Mouse (Mus musculus): ENCODE results near the gene Olfr106-ps. TPM values are rescaled to one million over a fixed set of nuclear protein-coding genes. Genes with fewer than 3 reads are reported as not detected.

The Olfr106-ps gene
- not detected in 2 replicates for polyA plus RNA-seq (2012; rRNA removed)
- polyA plus RNA-seq (2014; fragmentation: Nextera tagmentation; extraction: Ambion mirVana) = not detected in 2 replicates

GRCm38 (mm10) chr17:37390093-37390492 is at the start of gene Olfr106-ps:
Gene Olfr106-ps (plus strand): TSS chr17:37390393.
- DNase-seq (ENCODE audit: low spot score) (no peak), ATAC-seq (ENCODE audit: low FRiP score, low read depth) (no peak)
- no peak within 1 kb of the TSS for H3K27ac ChIP-seq (replicated peaks; ENCODE audit: low read depth, low read length)
- WGBS = 78% methylated on average over 1 of the region's 1 CpGs
- H3K4me2 ChIP-seq (replicated peaks; ENCODE audit: low read depth, low read length, severe bottlenecking) = no peak within 1 kb of the TSS
- H3K36me3 ChIP-seq (ENCODE audit: control insufficient read depth, insufficient read depth, low read length) = no peaks in the 10 kb centered on the region
- H3K27me3 ChIP-seq (ENCODE audit: control insufficient read depth, insufficient read depth, low read length) = no peaks in the 10 kb centered on the region
- no peak within 1 kb of the TSS for H3K9ac ChIP-seq (ENCODE audit: low read depth, low read length, severe bottlenecking)
- no peaks in the 10 kb centered on the region for H3K4me1 ChIP-seq (ENCODE audit: control insufficient read depth, insufficient read depth, low read length)
- H3K4me3 ChIP-seq (replicated peaks; ENCODE audit: low read length) = no peak within 1 kb of the TSS
- no peaks in the 10 kb centered on the region for H3K9me3 ChIP-seq (ENCODE audit: control insufficient read depth, low read length)
- no peak for TF ChIP-seq POLR2A (IDR thresholded peaks at IDR 0.05; ENCODE audit: borderline replicate concordance, extremely low read depth, insufficient read depth, insufficient read length)

GRCm38 (mm10) chr17:37359282-37359681 is 30.9 kb upstream of the Olfr106-ps start, which contains the start of gene Olfr104-ps:
Gene Olfr104-ps (plus strand): TSS chr17:37359582.
- Histone ChIP-seq H3K4me1 (ENCODE audit: control insufficient read depth, insufficient read depth, low read length) (no peaks in the 10 kb centered on the region), H3K9ac (ENCODE audit: low read depth, low read length, severe bottlenecking) (no peak within 1 kb of the TSS), H3K27ac (replicated peaks; ENCODE audit: low read depth, low read length) (no peak within 1 kb of the TSS), H3K27me3 (ENCODE audit: control insufficient read depth, insufficient read depth, low read length) (no peaks in the 10 kb centered on the region), H3K4me2 (replicated peaks; ENCODE audit: low read depth, low read length, severe bottlenecking) (no peak within 1 kb of the TSS), H3K36me3 (ENCODE audit: control insufficient read depth, insufficient read depth, low read length) (no peaks in the 10 kb centered on the region), H3K9me3 (ENCODE audit: control insufficient read depth, low read length) (no peaks in the 10 kb centered on the region), H3K4me3 (replicated peaks; ENCODE audit: low read length) (no peak within 1 kb of the TSS)
- no peak for ATAC-seq (ENCODE audit: low FRiP score, low read depth)
- no peak for TF ChIP-seq POLR2A (IDR thresholded peaks at IDR 0.05; ENCODE audit: borderline replicate concordance, extremely low read depth, insufficient read depth, insufficient read length)
- DNase-seq (ENCODE audit: low spot score) = no peak

DNA sequence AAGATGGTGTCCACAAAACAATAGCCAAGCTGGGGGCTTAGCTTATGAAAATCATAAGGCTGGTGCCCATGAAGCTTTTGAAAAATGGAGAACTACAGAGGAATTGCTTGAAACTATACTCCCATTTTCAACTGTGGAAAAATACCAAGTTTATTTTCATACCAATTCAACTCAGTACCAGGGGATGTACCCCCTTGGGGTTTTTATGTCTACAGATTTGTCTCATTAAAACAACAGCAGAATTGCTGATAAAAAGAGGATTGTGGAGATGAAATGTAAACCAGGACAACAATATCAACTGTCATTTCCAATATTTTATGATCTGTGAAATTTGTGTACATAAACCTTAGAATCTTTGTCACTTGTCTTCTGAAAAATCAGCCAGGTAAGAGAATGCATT is 11.5 kb upstream of the Olfr106-ps start, which contains the start of gene Olfr105-ps:
Olfr105-ps (plus strand) TSS at position 301 of the 400 bp plus-strand sequence.
- H3K27ac ChIP-seq (replicated peaks; ENCODE audit: low read depth, low read length) = no peak within 1 kb of the TSS
- TF ChIP-seq POLR2A (IDR thresholded peaks at IDR 0.05; ENCODE audit: borderline replicate concordance, extremely low read depth, insufficient read depth, insufficient read length) = no peak
- H3K36me3 ChIP-seq (ENCODE audit: control insufficient read depth, insufficient read depth, low read length) = no peaks in the 10 kb centered on the region
- no peaks in the 10 kb centered on the region for H3K27me3 ChIP-seq (ENCODE audit: control insufficient read depth, insufficient read depth, low read length)
- H3K4me2 ChIP-seq (replicated peaks; ENCODE audit: low read depth, low read length, severe bottlenecking) = no peak within 1 kb of the TSS
- no peaks in the 10 kb centered on the region for H3K9me3 ChIP-seq (ENCODE audit: control insufficient read depth, low read length)
- H3K9ac ChIP-seq (ENCODE audit: low read depth, low read length, severe bottlenecking) = no peak within 1 kb of the TSS
- H3K4me3 ChIP-seq (replicated peaks; ENCODE audit: low read length) = no peak within 1 kb of the TSS
- DNase-seq (ENCODE audit: low spot score) (no peak), ATAC-seq (ENCODE audit: low FRiP score, low read depth) (no peak)
- H3K4me1 ChIP-seq (ENCODE audit: control insufficient read depth, insufficient read depth, low read length) = no peaks in the 10 kb centered on the region

GRCm38 (mm10) chr17:37398926-37399325 is 8.7 kb downstream of the Olfr106-ps start, which contains the start of gene Olfr107:
Gene Olfr107 (plus strand): TSS chr17:37399226.
- Histone ChIP-seq H3K27me3 (ENCODE audit: control insufficient read depth, insufficient read depth, low read length) (no peaks in the 10 kb centered on the region), H3K4me3 (replicated peaks; ENCODE audit: low read length) (no peak within 1 kb of the TSS), H3K9me3 (ENCODE audit: control insufficient read depth, low read length) (no peaks in the 10 kb centered on the region), H3K4me1 (ENCODE audit: control insufficient read depth, insufficient read depth, low read length) (no peaks in the 10 kb centered on the region), H3K9ac (ENCODE audit: low read depth, low read length, severe bottlenecking) (no peak within 1 kb of the TSS), H3K27ac (replicated peaks; ENCODE audit: low read depth, low read length) (no peak within 1 kb of the TSS), H3K4me2 (replicated peaks; ENCODE audit: low read depth, low read length, severe bottlenecking) (no peak within 1 kb of the TSS), H3K36me3 (ENCODE audit: control insufficient read depth, insufficient read depth, low read length) (no peaks in the 10 kb centered on the region)
- 81% methylated on average over 3 of the region's 3 CpGs for WGBS
- DNase-seq (ENCODE audit: low spot score) (no peak), ATAC-seq (ENCODE audit: low FRiP score, low read depth) (no peak)
- no peak for TF ChIP-seq POLR2A (IDR thresholded peaks at IDR 0.05; ENCODE audit: borderline replicate concordance, extremely low read depth, insufficient read depth, insufficient read length)

DNA sequence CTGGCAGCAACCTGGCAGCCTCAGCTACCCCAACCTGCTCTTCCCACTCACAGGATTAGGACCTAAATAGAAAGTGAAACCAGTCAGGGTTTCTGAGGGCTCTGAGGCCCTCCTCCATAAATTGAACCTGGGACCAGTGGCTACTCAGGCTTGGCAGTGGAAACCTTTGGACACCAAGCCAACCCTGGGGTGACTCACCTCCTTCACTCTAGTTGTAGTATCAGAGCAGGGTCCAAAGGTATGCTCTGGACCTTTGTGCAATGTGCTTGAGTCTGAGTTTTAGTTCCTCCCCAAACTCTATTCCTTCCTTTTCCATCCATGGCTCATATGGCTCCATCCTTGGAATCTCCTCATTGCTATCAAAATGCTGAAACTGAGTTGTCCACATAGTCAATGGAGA is 23.2 kb downstream of the Olfr106-ps start:
- no peaks in the 10 kb centered on the region for H3K36me3 ChIP-seq (ENCODE audit: control insufficient read depth, insufficient read depth, low read length)
- TF ChIP-seq POLR2A (IDR thresholded peaks at IDR 0.05; ENCODE audit: borderline replicate concordance, extremely low read depth, insufficient read depth, insufficient read length) = no peak
- H3K27ac ChIP-seq (replicated peaks; ENCODE audit: low read depth, low read length) = no peak overlapping the region
- no peaks in the 10 kb centered on the region for H3K27me3 ChIP-seq (ENCODE audit: control insufficient read depth, insufficient read depth, low read length)
- H3K4me2 ChIP-seq (replicated peaks; ENCODE audit: low read depth, low read length, severe bottlenecking) = no peak overlapping the region
- no peaks in the 10 kb centered on the region for H3K4me1 ChIP-seq (ENCODE audit: control insufficient read depth, insufficient read depth, low read length)
- no peaks in the 10 kb centered on the region for H3K9me3 ChIP-seq (ENCODE audit: control insufficient read depth, low read length)
- H3K4me3 ChIP-seq (replicated peaks; ENCODE audit: low read length) = no peak overlapping the region
- DNase-seq (ENCODE audit: low spot score) = no peak
- ATAC-seq (ENCODE audit: low FRiP score, low read depth) = no peak
- H3K9ac ChIP-seq (ENCODE audit: low read depth, low read length, severe bottlenecking) = no peak overlapping the region

DNA sequence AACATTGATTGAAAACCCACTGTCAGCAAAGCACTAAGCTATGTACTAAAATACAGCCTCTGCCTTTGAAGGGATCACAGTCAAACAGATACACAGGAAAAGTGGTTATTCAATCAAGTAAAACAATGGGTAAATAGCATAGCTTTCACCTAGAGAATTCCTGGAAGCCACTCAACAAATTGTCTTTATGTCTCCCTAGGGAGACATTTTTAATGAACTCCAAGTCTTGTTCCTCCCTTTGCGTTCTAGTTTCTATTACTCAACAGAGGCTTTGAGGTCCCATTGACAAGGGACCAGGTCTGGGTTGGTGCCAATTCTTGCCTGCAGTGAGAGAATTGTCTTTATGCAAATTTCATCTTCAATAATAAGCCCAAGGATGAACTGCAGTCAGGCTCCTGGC is 55.0 kb downstream of the Olfr106-ps start, which contains the start of gene Olfr108:
Olfr108 (plus strand) TSS at position 301 of the 400 bp plus-strand sequence.
- Histone ChIP-seq H3K27ac (replicated peaks; ENCODE audit: low read depth, low read length) (no peak within 1 kb of the TSS), H3K4me2 (replicated peaks; ENCODE audit: low read depth, low read length, severe bottlenecking) (no peak within 1 kb of the TSS), H3K9me3 (ENCODE audit: control insufficient read depth, low read length) (no peaks in the 10 kb centered on the region), H3K9ac (ENCODE audit: low read depth, low read length, severe bottlenecking) (no peak within 1 kb of the TSS), H3K4me3 (replicated peaks; ENCODE audit: low read length) (no peak within 1 kb of the TSS), H3K27me3 (ENCODE audit: control insufficient read depth, insufficient read depth, low read length) (no peaks in the 10 kb centered on the region), H3K4me1 (ENCODE audit: control insufficient read depth, insufficient read depth, low read length) (no peaks in the 10 kb centered on the region), H3K36me3 (ENCODE audit: control insufficient read depth, insufficient read depth, low read length) (no peaks in the 10 kb centered on the region)
- DNase-seq (ENCODE audit: low spot score) = no peak
- no peak for TF ChIP-seq POLR2A (IDR thresholded peaks at IDR 0.05; ENCODE audit: borderline replicate concordance, extremely low read depth, insufficient read depth, insufficient read length)
- ATAC-seq (ENCODE audit: low FRiP score, low read depth) = no peak
- 94% methylated on average over 1 of the region's 1 CpGs for WGBS

Other genes starting within 250 kb of the Olfr106-ps start
- gene Olfr93, start 228.9 kb upstream of the Olfr106-ps start, polyA plus RNA-seq (2012; rRNA removed) = not detected in 2 replicates
- not detected in 2 replicates for gene Olfr93, start 228.9 kb upstream of the Olfr106-ps start, polyA plus RNA-seq (2014; fragmentation: Nextera tagmentation; extraction: Ambion mirVana)
- not detected in 2 replicates for gene Ubd, start 196.5 kb upstream of the Olfr106-ps start, polyA plus RNA-seq (2012; rRNA removed)
- gene Ubd, start 196.5 kb upstream of the Olfr106-ps start, polyA plus RNA-seq (2014; fragmentation: Nextera tagmentation; extraction: Ambion mirVana) = not detected in 2 replicates
- not detected in 2 replicates for gene Olfr94, start 189.4 kb upstream of the Olfr106-ps start, polyA plus RNA-seq (2012; rRNA removed)
- gene Olfr94, start 189.4 kb upstream of the Olfr106-ps start, polyA plus RNA-seq (2014; fragmentation: Nextera tagmentation; extraction: Ambion mirVana) = not detected in 2 replicates
- not detected in 2 replicates for gene Olfr95, start 177.3 kb upstream of the Olfr106-ps start, polyA plus RNA-seq (2012; rRNA removed)
- not detected in 2 replicates for gene Olfr95, start 177.3 kb upstream of the Olfr106-ps start, polyA plus RNA-seq (2014; fragmentation: Nextera tagmentation; extraction: Ambion mirVana)
- gene Olfr96, start 170.2 kb upstream of the Olfr106-ps start, polyA plus RNA-seq (2012; rRNA removed) = not detected in 2 replicates
- gene Olfr96, start 170.2 kb upstream of the Olfr106-ps start, polyA plus RNA-seq (2014; fragmentation: Nextera tagmentation; extraction: Ambion mirVana) = not detected in 2 replicates
- not detected in 2 replicates for gene Olfr97, start 153.1 kb upstream of the Olfr106-ps start, polyA plus RNA-seq (2012; rRNA removed)
- gene Olfr97, start 153.1 kb upstream of the Olfr106-ps start, polyA plus RNA-seq (2014; fragmentation: Nextera tagmentation; extraction: Ambion mirVana) = not detected in 2 replicates
- gene Olfr98, start 126.6 kb upstream of the Olfr106-ps start, polyA plus RNA-seq (2012; rRNA removed) = not detected in 2 replicates
- gene Olfr98, start 126.6 kb upstream of the Olfr106-ps start, polyA plus RNA-seq (2014; fragmentation: Nextera tagmentation; extraction: Ambion mirVana) = not detected in 2 replicates
- 1.00 and 1.4 TPM in 2 replicates for gene H2-M3, start 120.2 kb upstream of the Olfr106-ps start, polyA plus RNA-seq (2012; rRNA removed)
- 1.3 and 2.6 TPM in 2 replicates for gene H2-M3, start 120.2 kb upstream of the Olfr106-ps start, polyA plus RNA-seq (2014; fragmentation: Nextera tagmentation; extraction: Ambion mirVana)
- not detected in 2 replicates for gene Olfr99, start 106.9 kb upstream of the Olfr106-ps start, polyA plus RNA-seq (2012; rRNA removed)
- gene Olfr99, start 106.9 kb upstream of the Olfr106-ps start, polyA plus RNA-seq (2014; fragmentation: Nextera tagmentation; extraction: Ambion mirVana) = not detected in 2 replicates
- not detected in 2 replicates for gene Olfr101, start 86.1 kb upstream of the Olfr106-ps start, polyA plus RNA-seq (2012; rRNA removed)
- gene Olfr101, start 86.1 kb upstream of the Olfr106-ps start, polyA plus RNA-seq (2014; fragmentation: Nextera tagmentation; extraction: Ambion mirVana) = not detected in 2 replicates
- gene Olfr102, start 73.3 kb upstream of the Olfr106-ps start, polyA plus RNA-seq (2012; rRNA removed) = not detected in 2 replicates
- gene Olfr102, start 73.3 kb upstream of the Olfr106-ps start, polyA plus RNA-seq (2014; fragmentation: Nextera tagmentation; extraction: Ambion mirVana) = not detected in 2 replicates
- gene Olfr103, start 50.7 kb upstream of the Olfr106-ps start, polyA plus RNA-seq (2012; rRNA removed) = not detected in 2 replicates
- not detected in 2 replicates for gene Olfr103, start 50.7 kb upstream of the Olfr106-ps start, polyA plus RNA-seq (2014; fragmentation: Nextera tagmentation; extraction: Ambion mirVana)
- gene Olfr104-ps, start 30.8 kb upstream of the Olfr106-ps start, polyA plus RNA-seq (2012; rRNA removed) = not detected in 2 replicates
- gene Olfr104-ps, start 30.8 kb upstream of the Olfr106-ps start, polyA plus RNA-seq (2014; fragmentation: Nextera tagmentation; extraction: Ambion mirVana) = not detected in 2 replicates
- not detected in 2 replicates for gene Olfr105-ps, start 11.4 kb upstream of the Olfr106-ps start, polyA plus RNA-seq (2012; rRNA removed)
- not detected in 2 replicates for gene Olfr105-ps, start 11.4 kb upstream of the Olfr106-ps start, polyA plus RNA-seq (2014; fragmentation: Nextera tagmentation; extraction: Ambion mirVana)
- not detected in 2 replicates for gene Olfr107, start 8.8 kb downstream of the Olfr106-ps start, polyA plus RNA-seq (2012; rRNA removed)
- gene Olfr107, start 8.8 kb downstream of the Olfr106-ps start, polyA plus RNA-seq (2014; fragmentation: Nextera tagmentation; extraction: Ambion mirVana) = not detected in 2 replicates
- gene Olfr108, start 55.1 kb downstream of the Olfr106-ps start, polyA plus RNA-seq (2012; rRNA removed) = not detected in 2 replicates
- not detected in 2 replicates for gene Olfr108, start 55.1 kb downstream of the Olfr106-ps start, polyA plus RNA-seq (2014; fragmentation: Nextera tagmentation; extraction: Ambion mirVana)
- gene Olfr109, start 68.5 kb downstream of the Olfr106-ps start, polyA plus RNA-seq (2012; rRNA removed) = not detected in 2 replicates
- not detected in 2 replicates for gene Olfr109, start 68.5 kb downstream of the Olfr106-ps start, polyA plus RNA-seq (2014; fragmentation: Nextera tagmentation; extraction: Ambion mirVana)
- gene H2-M2, start 93.2 kb downstream of the Olfr106-ps start, polyA plus RNA-seq (2012; rRNA removed) = 0.06 and 0.13 TPM in 2 replicates
- gene H2-M2, start 93.2 kb downstream of the Olfr106-ps start, polyA plus RNA-seq (2014; fragmentation: Nextera tagmentation; extraction: Ambion mirVana) = 0.21 TPM in 1 of 2 replicates, not detected in the other
- gene Olfr110, start 102.1 kb downstream of the Olfr106-ps start, polyA plus RNA-seq (2012; rRNA removed) = not detected in 2 replicates
- gene Olfr110, start 102.1 kb downstream of the Olfr106-ps start, polyA plus RNA-seq (2014; fragmentation: Nextera tagmentation; extraction: Ambion mirVana) = not detected in 2 replicates
- 0.09 and 0.28 TPM in 2 replicates for gene Olfr111, start 117.6 kb downstream of the Olfr106-ps start, polyA plus RNA-seq (2012; rRNA removed)
- gene Olfr111, start 117.6 kb downstream of the Olfr106-ps start, polyA plus RNA-seq (2014; fragmentation: Nextera tagmentation; extraction: Ambion mirVana) = not detected in 2 replicates
- gene Olfr112, start 179.1 kb downstream of the Olfr106-ps start, polyA plus RNA-seq (2012; rRNA removed) = not detected in 2 replicates
- not detected in 2 replicates for gene Olfr112, start 179.1 kb downstream of the Olfr106-ps start, polyA plus RNA-seq (2014; fragmentation: Nextera tagmentation; extraction: Ambion mirVana)
- gene Olfr113, start 187.3 kb downstream of the Olfr106-ps start, polyA plus RNA-seq (2012; rRNA removed) = not detected in 2 replicates
- gene Olfr113, start 187.3 kb downstream of the Olfr106-ps start, polyA plus RNA-seq (2014; fragmentation: Nextera tagmentation; extraction: Ambion mirVana) = not detected in 2 replicates
- not detected in 2 replicates for gene Olfr114, start 202.3 kb downstream of the Olfr106-ps start, polyA plus RNA-seq (2012; rRNA removed)
- not detected in 2 replicates for gene Olfr114, start 202.3 kb downstream of the Olfr106-ps start, polyA plus RNA-seq (2014; fragmentation: Nextera tagmentation; extraction: Ambion mirVana)
- gene Olfr115, start 236.7 kb downstream of the Olfr106-ps start, polyA plus RNA-seq (2012; rRNA removed) = not detected in 2 replicates
- gene Olfr115, start 236.7 kb downstream of the Olfr106-ps start, polyA plus RNA-seq (2014; fragmentation: Nextera tagmentation; extraction: Ambion mirVana) = not detected in 2 replicates
- gene Olfr116, start 236.8 kb downstream of the Olfr106-ps start, polyA plus RNA-seq (2012; rRNA removed) = not detected in 2 replicates
- gene Olfr116, start 236.8 kb downstream of the Olfr106-ps start, polyA plus RNA-seq (2014; fragmentation: Nextera tagmentation; extraction: Ambion mirVana) = not detected in 2 replicates

All from limb, embryonic 14.5 days (tissue).